Mouse (Mus musculus): Measurements from ENCODE around the gene Brox. TPM values are rescaled to one million over a fixed set of nuclear protein-coding genes. Genes with fewer than 3 reads are reported as not detected.

Brox gene
- polyA plus RNA-seq, 1 experiment, result 40.5 TPM

DNA sequence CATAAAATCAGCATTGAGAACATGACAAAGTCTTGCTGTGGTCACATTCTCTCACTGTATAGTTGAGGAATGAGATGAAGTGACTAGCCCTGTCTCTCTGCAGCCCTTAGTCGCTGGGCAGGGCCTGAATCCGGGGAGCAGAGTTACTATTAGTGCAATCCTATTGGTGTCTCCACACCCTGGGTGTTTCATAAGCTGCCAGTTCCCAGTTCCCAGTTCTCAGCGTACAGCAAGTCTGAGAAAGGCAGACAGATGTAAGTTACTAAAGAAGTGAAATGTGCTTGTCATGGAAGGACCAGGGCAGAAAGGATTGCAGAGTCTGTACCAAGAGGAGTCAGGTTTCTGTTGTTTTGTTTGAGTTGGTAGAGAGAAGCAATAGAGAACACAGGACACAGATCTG is 10.5 kb upstream of the Brox start:
- no peaks in the 10 kb centered on the region for H3K27me3 ChIP-seq (ENCODE audit: control insufficient read depth, insufficient read depth, low read length, poor library complexity, severe bottlenecking)
- no peaks in the 10 kb centered on the region for H3K4me1 ChIP-seq (ENCODE audit: control insufficient read depth, insufficient read depth, low read length)
- no peak overlapping the region for H3K9ac ChIP-seq (ENCODE audit: low read depth, poor library complexity, severe bottlenecking)
- H3K9me3 ChIP-seq (replicated peaks; ENCODE audit: control insufficient read depth, insufficient read depth, low read length, poor library complexity, severe bottlenecking), result no peaks in the 10 kb centered on the region
- H3K27ac ChIP-seq (ENCODE audit: insufficient read depth, low read length), result no peak overlapping the region
- TF ChIP-seq POLR2A (IDR thresholded peaks at IDR 0.05; ENCODE audit: insufficient read depth, low read length), result no peak
- TF ChIP-seq EP300 (IDR thresholded peaks at IDR 0.05; ENCODE audit: insufficient read depth, low read depth, low read length), result no peak
- TF ChIP-seq CTCF (IDR thresholded peaks at IDR 0.05; ENCODE audit: low read depth, low read length), result no peak
- H3K36me3 ChIP-seq (ENCODE audit: control insufficient read depth, insufficient read depth, low read length, poor library complexity, severe bottlenecking), result no peaks in the 10 kb centered on the region
- H3K4me3 ChIP-seq (ENCODE audit: low read depth, low read length), result no peak overlapping the region

DNA sequence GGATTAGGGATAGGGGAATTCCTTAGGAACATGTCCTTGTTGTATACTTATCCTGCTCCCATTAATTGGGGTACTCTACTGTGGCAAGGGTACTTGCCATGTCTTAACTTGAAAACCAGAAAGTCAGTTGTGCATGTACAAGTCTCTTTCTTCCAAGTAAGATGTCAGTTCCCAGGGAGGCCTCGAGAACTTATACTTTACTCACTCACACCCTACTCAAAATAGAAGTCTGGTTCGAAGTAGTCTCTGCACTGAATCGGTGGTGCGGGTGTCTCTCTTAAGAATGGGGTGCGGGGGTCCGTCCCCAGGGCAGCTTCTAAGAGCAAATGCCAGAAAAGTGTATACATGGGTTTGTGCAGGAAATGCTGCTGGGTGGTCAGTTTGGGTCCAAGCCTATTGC is 2.1 kb upstream of the Brox start:
- Histone ChIP-seq H3K27ac (ENCODE audit: insufficient read depth, low read length) (no peak overlapping the region), H3K9me3 (replicated peaks; ENCODE audit: control insufficient read depth, insufficient read depth, low read length, poor library complexity, severe bottlenecking) (no peaks in the 10 kb centered on the region), H3K36me3 (ENCODE audit: control insufficient read depth, insufficient read depth, low read length, poor library complexity, severe bottlenecking) (no peaks in the 10 kb centered on the region), H3K4me1 (ENCODE audit: control insufficient read depth, insufficient read depth, low read length) (no peaks in the 10 kb centered on the region), H3K27me3 (ENCODE audit: control insufficient read depth, insufficient read depth, low read length, poor library complexity, severe bottlenecking) (no peaks in the 10 kb centered on the region), H3K4me3 (ENCODE audit: low read depth, low read length) (no peak overlapping the region), H3K9ac (ENCODE audit: low read depth, poor library complexity, severe bottlenecking) (no peak overlapping the region)
- TF ChIP-seq CTCF (IDR thresholded peaks at IDR 0.05; ENCODE audit: low read depth, low read length) (no peak), POLR2A (IDR thresholded peaks at IDR 0.05; ENCODE audit: insufficient read depth, low read length) (no peak), EP300 (IDR thresholded peaks at IDR 0.05; ENCODE audit: insufficient read depth, low read depth, low read length) (no peak)

DNA sequence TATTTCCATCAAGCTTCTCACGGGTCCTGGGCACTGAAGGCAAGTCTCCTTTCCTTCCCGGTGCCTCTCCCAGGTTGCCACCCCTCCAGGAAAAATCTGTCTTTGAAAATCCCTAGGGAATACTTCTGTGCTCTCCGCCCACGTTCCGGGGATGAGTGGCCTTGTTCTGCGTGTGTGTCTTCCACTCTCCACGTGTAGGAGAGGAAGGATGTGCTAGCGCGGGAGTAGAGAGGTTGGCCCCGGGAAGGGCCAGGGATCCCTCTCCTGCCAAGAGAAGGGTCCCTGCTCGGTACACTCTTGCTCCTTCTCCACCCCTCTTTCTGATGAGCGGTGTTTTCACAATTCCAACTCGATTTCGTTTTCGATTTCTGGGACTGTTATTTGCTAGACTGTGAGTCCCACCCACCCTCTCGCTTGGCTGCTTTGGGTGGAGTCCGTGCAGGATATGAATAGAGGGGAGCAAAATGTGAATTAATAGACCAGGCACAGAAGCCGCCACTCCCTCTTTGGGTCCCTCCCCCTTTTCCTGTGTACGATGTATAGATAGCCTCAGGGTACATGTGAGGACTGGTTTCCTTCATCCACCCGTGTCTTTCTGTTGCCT is 919 bp upstream of the Brox start:
- Histone ChIP-seq H3K4me3 (ENCODE audit: low read depth, low read length) (peak overlapping the region; percentile 92), H3K9ac (ENCODE audit: low read depth, poor library complexity, severe bottlenecking) (peak overlapping the region; percentile 87), H3K4me1 (ENCODE audit: control insufficient read depth, insufficient read depth, low read length) (no peaks in the 10 kb centered on the region), H3K27me3 (ENCODE audit: control insufficient read depth, insufficient read depth, low read length, poor library complexity, severe bottlenecking) (no peaks in the 10 kb centered on the region), H3K27ac (ENCODE audit: insufficient read depth, low read length) (no peak overlapping the region), H3K36me3 (ENCODE audit: control insufficient read depth, insufficient read depth, low read length, poor library complexity, severe bottlenecking) (peaks cover 2% of the 10 kb centered on the region; the same call in 1 of the 2 replicates), H3K9me3 (replicated peaks; ENCODE audit: control insufficient read depth, insufficient read depth, low read length, poor library complexity, severe bottlenecking) (no peaks in the 10 kb centered on the region)
- TF ChIP-seq CTCF (IDR thresholded peaks at IDR 0.05; ENCODE audit: low read depth, low read length) (no peak), EP300 (IDR thresholded peaks at IDR 0.05; ENCODE audit: insufficient read depth, low read depth, low read length) (no peak), POLR2A (IDR thresholded peaks at IDR 0.05; ENCODE audit: insufficient read depth, low read length) (no peak)

DNA sequence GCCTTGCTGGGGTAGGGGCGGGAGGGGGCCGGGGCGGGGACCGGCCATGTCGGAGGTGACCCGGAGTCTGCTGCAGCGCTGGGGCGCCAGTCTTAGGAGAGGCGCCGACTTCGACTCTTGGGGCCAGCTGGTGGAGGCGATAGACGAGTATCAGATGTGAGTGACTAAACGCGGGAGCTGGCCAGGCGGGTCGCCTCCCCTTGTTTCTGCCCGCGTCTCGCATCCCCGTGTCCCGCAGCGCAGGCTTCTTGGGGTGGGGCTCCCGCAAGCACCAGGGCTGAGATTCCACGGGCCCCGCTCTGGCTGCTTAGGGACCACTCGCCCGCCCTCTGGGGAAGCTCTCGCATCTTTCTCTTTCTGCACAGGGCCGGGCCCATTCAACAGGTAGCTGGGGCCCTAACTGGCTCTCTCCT is 410 bp upstream of the Brox start:
- H3K9ac ChIP-seq (ENCODE audit: low read depth, poor library complexity, severe bottlenecking), result peak overlapping the region; percentile 87
- H3K27ac ChIP-seq (ENCODE audit: insufficient read depth, low read length), result no peak overlapping the region
- no peaks in the 10 kb centered on the region for H3K9me3 ChIP-seq (replicated peaks; ENCODE audit: control insufficient read depth, insufficient read depth, low read length, poor library complexity, severe bottlenecking)
- H3K4me3 ChIP-seq (ENCODE audit: low read depth, low read length), result peak overlapping the region; percentile 92
- peaks cover 2% of the 10 kb centered on the region; the same call in 1 of the 2 replicates for H3K36me3 ChIP-seq (ENCODE audit: control insufficient read depth, insufficient read depth, low read length, poor library complexity, severe bottlenecking)
- no peak for TF ChIP-seq POLR2A (IDR thresholded peaks at IDR 0.05; ENCODE audit: insufficient read depth, low read length)
- TF ChIP-seq EP300 (IDR thresholded peaks at IDR 0.05; ENCODE audit: insufficient read depth, low read depth, low read length), result no peak
- no peak for TF ChIP-seq CTCF (IDR thresholded peaks at IDR 0.05; ENCODE audit: low read depth, low read length)
- no peaks in the 10 kb centered on the region for H3K4me1 ChIP-seq (ENCODE audit: control insufficient read depth, insufficient read depth, low read length)
- H3K27me3 ChIP-seq (ENCODE audit: control insufficient read depth, insufficient read depth, low read length, poor library complexity, severe bottlenecking), result no peaks in the 10 kb centered on the region

DNA sequence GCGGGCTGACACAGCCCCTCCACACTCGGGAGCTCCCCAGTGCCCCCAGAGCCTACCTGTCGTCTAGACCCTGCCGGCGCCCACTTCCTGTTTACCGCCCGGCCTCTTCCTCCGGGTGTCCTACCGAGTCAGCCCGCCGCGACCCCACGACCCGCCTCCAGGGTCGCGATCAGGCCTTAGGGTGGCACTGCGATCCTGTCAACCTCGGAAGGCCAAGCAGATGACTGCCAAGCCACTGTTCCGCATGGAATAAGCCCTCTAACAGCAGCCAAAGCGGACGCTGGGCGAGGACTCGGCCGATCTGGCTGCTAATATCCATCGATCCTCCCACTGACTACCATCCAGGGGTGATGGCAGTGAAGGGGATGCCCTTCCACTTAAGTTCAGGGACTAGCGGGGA is 604 bp downstream of the Brox start, which contains the start of gene Aida:
Gene Aida (plus strand): TSS at position 126 of the 400 bp plus-strand sequence.
- H3K36me3 ChIP-seq (ENCODE audit: control insufficient read depth, insufficient read depth, low read length, poor library complexity, severe bottlenecking), result peaks cover 7% of the 10 kb centered on the region
- H3K4me1 ChIP-seq (ENCODE audit: control insufficient read depth, insufficient read depth, low read length), result no peaks in the 10 kb centered on the region
- peak within 1 kb of the TSS; percentile 93 for H3K4me3 ChIP-seq (ENCODE audit: low read depth, low read length)
- no peak for TF ChIP-seq POLR2A (IDR thresholded peaks at IDR 0.05; ENCODE audit: insufficient read depth, low read length)
- TF ChIP-seq CTCF (IDR thresholded peaks at IDR 0.05; ENCODE audit: low read depth, low read length), result no peak
- no peak for TF ChIP-seq EP300 (IDR thresholded peaks at IDR 0.05; ENCODE audit: insufficient read depth, low read depth, low read length)
- H3K27ac ChIP-seq (ENCODE audit: insufficient read depth, low read length), result no peak within 1 kb of the TSS
- peak within 1 kb of the TSS; percentile 87 for H3K9ac ChIP-seq (ENCODE audit: low read depth, poor library complexity, severe bottlenecking)
- no peaks in the 10 kb centered on the region for H3K27me3 ChIP-seq (ENCODE audit: control insufficient read depth, insufficient read depth, low read length, poor library complexity, severe bottlenecking)
- no peaks in the 10 kb centered on the region for H3K9me3 ChIP-seq (replicated peaks; ENCODE audit: control insufficient read depth, insufficient read depth, low read length, poor library complexity, severe bottlenecking)

DNA sequence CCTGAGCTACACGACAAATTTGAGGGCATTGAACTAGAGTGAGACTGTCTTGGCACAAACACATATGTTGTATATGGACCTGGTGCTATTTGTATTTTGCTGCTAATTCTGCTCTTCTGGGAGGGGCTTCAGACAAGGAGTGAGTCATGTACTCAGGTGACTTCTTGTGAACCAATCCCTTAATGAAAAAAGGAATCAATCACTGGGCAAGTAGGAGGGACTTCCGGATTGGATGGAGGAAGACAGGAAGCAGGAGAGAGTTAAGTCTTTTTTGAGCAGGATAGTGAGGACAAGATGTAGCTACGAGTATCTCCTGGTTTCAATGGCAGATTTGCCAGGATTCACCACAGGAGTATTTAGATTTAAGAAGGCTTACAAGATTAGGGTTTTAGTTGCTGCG is 7.5 kb downstream of the Brox start:
- Histone ChIP-seq H3K36me3 (ENCODE audit: control insufficient read depth, insufficient read depth, low read length, poor library complexity, severe bottlenecking) (peaks cover 34% of the 10 kb centered on the region), H3K9me3 (replicated peaks; ENCODE audit: control insufficient read depth, insufficient read depth, low read length, poor library complexity, severe bottlenecking) (no peaks in the 10 kb centered on the region)

More for the DNA sequence above, 7.5 kb downstream of the Brox start:
- Histone ChIP-seq H3K4me3 (ENCODE audit: low read depth, low read length) (peak overlapping the region; percentile 90), H3K27me3 (ENCODE audit: control insufficient read depth, insufficient read depth, low read length, poor library complexity, severe bottlenecking) (no peaks in the 10 kb centered on the region), H3K4me1 (ENCODE audit: control insufficient read depth, insufficient read depth, low read length) (no peaks in the 10 kb centered on the region), H3K27ac (ENCODE audit: insufficient read depth, low read length) (0 out of 2 replicates have a peak overlapping the region, but pooled peaks have one; percentile 31), H3K9ac (ENCODE audit: low read depth, poor library complexity, severe bottlenecking) (peak overlapping the region; percentile 54)
- TF ChIP-seq EP300 (IDR thresholded peaks at IDR 0.05; ENCODE audit: insufficient read depth, low read depth, low read length) (no peak), CTCF (IDR thresholded peaks at IDR 0.05; ENCODE audit: low read depth, low read length) (no peak), POLR2A (IDR thresholded peaks at IDR 0.05; ENCODE audit: insufficient read depth, low read length) (no peak)

Measured in ES-Bruce4 (cell line).